Mouse (Mus musculus) stomach, embryonic 16.5 days (tissue): ENCODE measurements at regions not wholly inside any gene's neighbourhood (a gene's known extent, or its start where the extent isn't known, plus 50 kb on each side); places are given as distances from the start of the nearest gene placed in this dataset.

Experiments used
- ATAC-seq: fragments of 200-750 bp; cut with Nextera tagmentation; 2 replicates; pipeline ENCODE4 v1.8.0; 2017; ENCODE audit warnings: moderate number of reproducible peaks, moderate TSS enrichment; ENCODE audit not compliant: insufficient read depth, low FRiP score
- H3K27ac ChIP-seq: fragments of 300-500 bp; sonication (generic); 2 replicates; pipeline ENCODE4 v1.5.1; 2014; ENCODE audit warnings: low read length
- H3K27me3 ChIP-seq: fragments of 300-500 bp; sonication (generic); 2 replicates; pipeline ENCODE4 v1.6.1; 2014; ENCODE audit warnings: low read length, control low read depth, mixed read lengths; ENCODE audit not compliant: control insufficient read depth, insufficient read depth
- H3K36me3 ChIP-seq: fragments of 300-500 bp; sonication (generic); 2 replicates; pipeline ENCODE4 v1.6.1; 2014; ENCODE audit warnings: low read length; ENCODE audit not compliant: control insufficient read depth, insufficient read depth
- H3K4me1 ChIP-seq: fragments of 300-500 bp; sonication (generic); 2 replicates; pipeline ENCODE4 v1.6.1; 2014; ENCODE audit warnings: low read length, control low read depth, mixed read lengths; ENCODE audit not compliant: control insufficient read depth, insufficient read depth
- H3K4me2 ChIP-seq: fragments of 300-500 bp; sonication (generic); 2 replicates; pipeline ENCODE4 v1.6.1; 2014; ENCODE audit warnings: low read depth, low read length, mixed read lengths
- H3K4me3 ChIP-seq: fragments of 300-500 bp; sonication (generic); replicated peaks from 2 replicates; pipeline ENCODE4 v1.5.1; 2014; ENCODE audit warnings: mild to moderate bottlenecking, low read length
- H3K9ac ChIP-seq: fragments of 300-500 bp; sonication (generic); 2 replicates; pipeline ENCODE4 v1.6.1; 2014; ENCODE audit warnings: low read length
- H3K9me3 ChIP-seq: fragments of 300-500 bp; sonication (generic); replicated peaks from 2 replicates; pipeline ENCODE4 v1.6.1; 2016; ENCODE audit warnings: low read length, control low read depth; ENCODE audit not compliant: control insufficient read depth
- WGBS: fragments of 180-500 bp; shearing (Covaris S2); extraction: QIAGEN DNeasy Blood & Tissue Kit; methylation state at CpG from one replicate; pipeline ENCODE4 v1.1.7; 2014; 5-methylcytosine and 5-hydroxymethylcytosine counted together

GRCm38 (mm10) chr9:41321521-41321920 lies 160.0 kb upstream of the Ubash3b start:
- no peak overlapping the region for H3K4me2 ChIP-seq
- no peaks in the 10 kb centered on the region for H3K27me3 ChIP-seq
- H3K27ac ChIP-seq = no peak overlapping the region
- H3K9me3 ChIP-seq = no peaks in the 10 kb centered on the region
- no peak for ATAC-seq
- WGBS = 61% methylated on average over 7 of the region's 7 CpGs
- H3K9ac ChIP-seq = no peak overlapping the region
- no peak overlapping the region for H3K4me3 ChIP-seq
- no peaks in the 10 kb centered on the region for H3K36me3 ChIP-seq
- peaks cover 9% of the 10 kb centered on the region; the same call in 1 of the 2 replicates for H3K4me1 ChIP-seq

DNA sequence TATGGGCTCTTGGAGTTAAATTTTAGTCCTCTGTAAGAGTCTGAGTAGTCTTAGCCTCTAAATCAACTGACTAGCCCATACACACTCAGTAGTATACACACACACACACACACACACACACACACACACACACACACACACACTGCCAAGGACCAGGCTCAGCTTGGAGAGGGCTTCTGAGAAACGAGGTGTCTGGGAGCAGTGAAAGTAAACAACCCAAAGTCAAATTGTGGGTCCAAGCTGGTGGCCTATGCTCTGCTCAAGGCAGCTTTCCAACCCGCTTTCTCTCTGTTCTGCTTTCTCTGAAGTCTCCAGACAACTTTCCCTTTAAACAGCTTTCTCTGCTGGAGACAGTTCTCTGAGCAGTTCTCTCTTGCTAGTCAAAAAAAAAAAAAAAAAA lies 157.6 kb upstream of the Ubash3b start:
- H3K27me3 ChIP-seq = no peaks in the 10 kb centered on the region
- ATAC-seq = no peak; the same call in 1 of the 2 replicates
- 32% methylated on average over 2 of the region's 2 CpGs for WGBS

GRCm38 (mm10) chr9:41306229-41306628 lies 144.7 kb upstream of the Ubash3b start:
- Histone ChIP-seq H3K4me2 (no peak overlapping the region), H3K4me1 (no peaks in the 10 kb centered on the region), H3K36me3 (no peaks in the 10 kb centered on the region), H3K9me3 (no peaks in the 10 kb centered on the region), H3K27ac (no peak overlapping the region), H3K4me3 (no peak overlapping the region), H3K9ac (no peak overlapping the region), H3K27me3 (no peaks in the 10 kb centered on the region)
- no peak for ATAC-seq

More for the DNA sequence above, 157.6 kb upstream of the Ubash3b start:
- no peak overlapping the region for H3K9ac ChIP-seq
- H3K4me1 ChIP-seq = no peaks in the 10 kb centered on the region
- H3K4me3 ChIP-seq = no peak overlapping the region
- no peak overlapping the region for H3K4me2 ChIP-seq
- H3K27ac ChIP-seq = no peak overlapping the region
- H3K9me3 ChIP-seq = no peaks in the 10 kb centered on the region
- H3K36me3 ChIP-seq = no peaks in the 10 kb centered on the region

GRCm38 (mm10) chr9:41303494-41303828 lies 142.0 kb upstream of the Ubash3b start:
- no peak overlapping the region for H3K4me2 ChIP-seq
- no peak overlapping the region for H3K4me3 ChIP-seq
- no peak overlapping the region for H3K27ac ChIP-seq
- no peaks in the 10 kb centered on the region for H3K9me3 ChIP-seq
- H3K27me3 ChIP-seq = no peaks in the 10 kb centered on the region
- 55% methylated on average over 3 of the region's 3 CpGs for WGBS
- no peaks in the 10 kb centered on the region for H3K4me1 ChIP-seq
- ATAC-seq = no peak
- H3K9ac ChIP-seq = no peak overlapping the region
- no peaks in the 10 kb centered on the region for H3K36me3 ChIP-seq

DNA sequence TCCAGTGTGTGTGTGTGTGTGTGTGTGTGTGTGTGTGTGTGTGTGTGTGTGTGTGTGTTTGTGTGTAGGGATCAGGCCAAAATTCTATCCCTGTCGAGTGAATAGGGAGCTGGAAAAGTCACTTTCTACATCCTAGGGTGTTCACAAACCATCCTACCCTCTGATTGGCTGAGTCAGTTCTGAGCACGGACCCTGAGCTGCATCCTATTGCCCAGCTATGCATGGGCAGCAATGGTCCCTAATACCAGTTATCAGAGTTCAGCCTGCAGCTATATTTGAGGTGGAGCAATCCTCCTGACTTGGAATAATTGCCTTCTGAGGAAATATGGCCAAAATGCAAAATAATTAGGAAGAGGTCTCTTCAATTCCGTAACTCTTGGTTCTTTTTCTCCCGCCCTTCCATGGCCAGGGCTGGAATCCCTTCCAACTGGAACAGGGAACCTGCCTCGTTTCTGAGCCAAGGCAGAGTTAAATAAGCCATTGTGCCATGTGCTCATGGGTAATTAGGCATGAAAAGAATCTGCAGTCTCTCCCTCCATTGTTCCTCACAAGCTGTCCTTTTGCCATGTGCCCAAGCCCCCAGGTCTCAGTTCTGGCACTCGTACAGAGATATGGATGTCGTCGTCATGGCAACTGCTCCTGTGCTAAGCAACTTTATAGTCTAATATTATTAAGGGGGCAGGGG lies 141.5 kb upstream of the Ubash3b start:
- Histone ChIP-seq H3K4me3 (no peak overlapping the region), H3K27me3 (no peaks in the 10 kb centered on the region), H3K9ac (no peak overlapping the region), H3K9me3 (no peaks in the 10 kb centered on the region), H3K4me2 (no peak overlapping the region), H3K4me1 (no peaks in the 10 kb centered on the region), H3K27ac (no peak overlapping the region), H3K36me3 (no peaks in the 10 kb centered on the region)
- no peak for ATAC-seq
- 63% methylated on average over 8 of the region's 8 CpGs for WGBS

- H3K4me3 ChIP-seq = no peak overlapping the region
- no peak for ATAC-seq
- no peak overlapping the region for H3K9ac ChIP-seq
- H3K36me3 ChIP-seq = no peaks in the 10 kb centered on the region
- H3K4me1 ChIP-seq = no peaks in the 10 kb centered on the region
- no peaks in the 10 kb centered on the region for H3K27me3 ChIP-seq
- no peaks in the 10 kb centered on the region for H3K9me3 ChIP-seq
- H3K4me2 ChIP-seq = no peak overlapping the region
- 76% methylated on average over 4 of the region's 4 CpGs for WGBS
- no peak overlapping the region for H3K27ac ChIP-seq
Observed at GRCm38 (mm10) chr9:41286145-41286468, 124.6 kb upstream of the Ubash3b start.

DNA sequence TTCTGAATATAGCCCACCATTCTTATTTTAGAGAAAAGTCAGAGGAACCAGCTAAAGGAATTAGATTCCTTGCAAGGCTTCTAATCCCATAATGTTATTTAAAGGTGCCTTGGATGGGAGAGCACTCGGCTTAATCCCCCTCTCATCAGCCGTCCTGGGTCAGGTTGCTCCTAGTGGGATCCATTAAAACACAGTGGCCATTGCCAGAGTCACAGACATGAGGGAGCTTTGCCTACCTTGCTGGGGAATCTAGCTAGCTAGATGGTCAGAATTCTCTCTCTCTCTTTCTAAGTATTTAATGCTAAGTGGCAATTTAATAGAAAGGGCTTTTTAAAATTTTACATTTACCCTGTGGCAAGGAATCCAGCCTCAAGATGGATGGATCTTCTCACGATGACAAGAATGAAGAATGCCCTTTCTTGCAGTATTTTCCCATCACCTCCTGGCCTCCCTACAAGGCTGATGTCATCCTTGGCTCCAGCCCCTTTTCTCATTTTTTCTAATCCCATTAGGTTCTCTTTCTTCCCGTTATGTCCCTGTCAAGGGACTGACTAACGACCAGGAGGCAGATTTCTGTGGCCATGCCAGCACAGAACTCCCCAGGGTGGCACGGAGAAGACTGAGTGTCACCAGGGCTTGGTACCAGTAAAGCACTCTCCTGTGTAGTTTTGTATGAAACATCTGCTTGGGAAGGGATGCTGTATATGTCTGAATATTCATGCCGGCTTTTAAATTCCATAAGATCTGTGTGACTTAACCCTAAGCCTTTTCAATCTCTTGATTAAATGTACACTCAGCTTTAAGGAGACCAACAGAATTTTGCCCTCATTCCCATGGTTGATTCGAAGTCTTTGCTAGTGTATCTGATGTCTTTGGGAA lies 124.0 kb upstream of the Ubash3b start:
- Histone ChIP-seq H3K9me3 (no peaks in the 10 kb centered on the region), H3K4me3 (no peak overlapping the region), H3K27me3 (no peaks in the 10 kb centered on the region), H3K4me1 (no peaks in the 10 kb centered on the region), H3K4me2 (no peak overlapping the region), H3K36me3 (no peaks in the 10 kb centered on the region), H3K27ac (no peak overlapping the region), H3K9ac (no peak overlapping the region)
- ATAC-seq = no peak
- WGBS = 37% methylated on average over 8 of the region's 8 CpGs

DNA sequence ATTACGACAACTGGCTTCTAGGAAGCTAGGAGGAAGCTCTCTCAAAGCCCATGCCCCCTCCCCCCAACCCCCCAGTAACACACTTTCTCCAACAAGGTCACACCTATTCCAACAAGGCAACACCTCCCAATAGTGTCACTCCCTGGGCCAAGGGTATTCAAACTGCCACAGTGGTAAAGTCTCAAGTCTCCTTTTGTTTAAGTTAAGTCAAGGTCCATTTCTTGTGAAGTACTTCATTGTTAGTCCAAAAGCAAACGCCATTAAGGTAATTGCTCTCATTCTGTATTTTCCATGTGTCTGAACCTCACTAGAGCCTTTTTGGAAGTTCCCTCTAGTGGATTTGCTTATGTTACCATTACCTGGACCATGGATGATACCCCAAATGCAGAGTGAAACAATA lies 116.2 kb upstream of the Ubash3b start:
- H3K4me2 ChIP-seq = no peak overlapping the region
- 80% methylated on average over 2 of the region's 2 CpGs for WGBS

DNA sequence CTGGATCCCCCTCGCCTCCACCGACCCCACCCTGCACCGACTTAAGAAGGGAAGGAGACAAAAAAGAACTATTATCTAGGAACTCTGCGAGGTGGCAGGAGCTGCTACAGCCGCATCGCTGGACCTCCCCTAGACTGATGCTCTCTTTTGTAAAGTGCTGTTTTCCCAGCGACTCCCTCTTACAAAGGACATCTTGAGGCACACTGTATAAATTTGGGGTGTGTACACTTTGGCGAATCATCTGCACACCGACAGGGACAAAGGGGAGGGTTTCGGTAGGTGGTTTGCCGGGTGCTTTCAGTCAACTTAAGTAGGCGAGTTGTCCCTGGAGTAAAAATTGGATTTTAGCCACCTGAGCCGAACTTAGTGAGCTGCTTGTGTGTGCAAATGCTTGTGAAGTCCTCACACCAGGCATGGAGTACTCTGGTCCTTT lies 112.4 kb upstream of the Ubash3b start:
- Histone ChIP-seq H3K36me3 (no peaks in the 10 kb centered on the region), H3K4me1 (peaks cover 4% of the 10 kb centered on the region), H3K9me3 (no peaks in the 10 kb centered on the region), H3K4me3 (peak overlapping the region; percentile 45), H3K27me3 (no peaks in the 10 kb centered on the region), H3K9ac (peak overlapping the region; percentile 62), H3K4me2 (peak overlapping the region; percentile 68), H3K27ac (peak overlapping the region; percentile 12; the same call in 1 of the 2 replicates)
- no peak for ATAC-seq
- 8% methylated on average over 13 of the region's 13 CpGs for WGBS

More for the DNA sequence above, 116.2 kb upstream of the Ubash3b start:
- H3K36me3 ChIP-seq = no peaks in the 10 kb centered on the region
- no peak overlapping the region for H3K9ac ChIP-seq
- H3K27me3 ChIP-seq = no peaks in the 10 kb centered on the region
- peaks cover 4% of the 10 kb centered on the region for H3K4me1 ChIP-seq
- H3K4me3 ChIP-seq = no peak overlapping the region
- no peak for ATAC-seq
- H3K27ac ChIP-seq = no peak overlapping the region
- H3K9me3 ChIP-seq = no peaks in the 10 kb centered on the region
